Mouse (Mus musculus) forebrain, embryonic 13.5 days (tissue): ENCODE results near the gene Myh2. TPM values are rescaled to one million over a fixed set of nuclear protein-coding genes. Genes with fewer than 3 reads are reported as not detected.

Experiments
- ATAC-seq: fragments of 200-750 bp; cut with Nextera tagmentation; 2 replicates; pipeline ENCODE4 v1.8.0; 2017
- H3K27ac ChIP-seq: fragments of 300-500 bp; sonication (generic); 2 replicates; pipeline ENCODE4 v1.5.1; 2015; ENCODE audit warnings: inconsistent platforms, mild to moderate bottlenecking, moderate library complexity
- H3K27me3 ChIP-seq: fragments of 300-500 bp; sonication (generic); 2 replicates; pipeline ENCODE4 v1.6.1; 2015; ENCODE audit warnings: mild to moderate bottlenecking, inconsistent platforms
- H3K36me3 ChIP-seq: fragments of 300-500 bp; sonication (generic); 2 replicates; pipeline ENCODE4 v1.6.1; 2015; ENCODE audit warnings: mild to moderate bottlenecking, inconsistent platforms; ENCODE audit not compliant: poor library complexity, severe bottlenecking
- H3K4me1 ChIP-seq: fragments of 300-500 bp; sonication (generic); 2 replicates; pipeline ENCODE4 v1.6.1; 2015; ENCODE audit warnings: inconsistent platforms
- H3K4me2 ChIP-seq: fragments of 300-500 bp; sonication (generic); 2 replicates; pipeline ENCODE4 v1.6.1; 2015; ENCODE audit warnings: inconsistent platforms, mild to moderate bottlenecking, moderate library complexity
- H3K4me3 ChIP-seq: fragments of 300-500 bp; sonication (generic); 2 replicates; pipeline ENCODE4 v1.5.1; 2015; ENCODE audit warnings: mild to moderate bottlenecking, inconsistent platforms
- H3K9ac ChIP-seq: fragments of 300-500 bp; sonication (generic); 2 replicates; pipeline ENCODE4 v1.6.1; 2015; ENCODE audit warnings: mild to moderate bottlenecking, inconsistent platforms
- H3K9me3 ChIP-seq: fragments of 300-500 bp; sonication (generic); replicated peaks from 2 replicates; pipeline ENCODE4 v1.6.1; 2016; ENCODE audit warnings: inconsistent platforms
- WGBS: fragments of 180-500 bp; shearing (Covaris S2); methylation state at CpG from one replicate; pipeline ENCODE4 v1.1.7; 2015; 5-methylcytosine and 5-hydroxymethylcytosine counted together
- polyA plus RNA-seq: library from polyadenylated mRNA; unstranded; fragments of >200 nt; fragmentation: Nextera tagmentation; extraction: Ambion mirVana; gene quantifications from 2 replicates; pipeline ENCODE4 v1.2.1, GENCODE M21; 2015

Gene Myh2
- polyA plus RNA-seq, 1 experiment from 2014 or later = not detected

GRCm38 (mm10) chr11:67224466-67224865, 53.6 kb downstream of the Myh2 start:
- 85% methylated on average over 3 of the region's 3 CpGs for WGBS
- Histone ChIP-seq H3K27me3 (no peaks in the 10 kb centered on the region), H3K9ac (no peak overlapping the region), H3K9me3 (no peaks in the 10 kb centered on the region), H3K4me2 (no peak overlapping the region), H3K36me3 (no peaks in the 10 kb centered on the region), H3K4me3 (no peak overlapping the region), H3K27ac (no peak overlapping the region), H3K4me1 (no peaks in the 10 kb centered on the region)
- ATAC-seq = no peak

- Histone ChIP-seq H3K27ac (no peak overlapping the region), H3K9me3 (no peaks in the 10 kb centered on the region)
- 92% methylated on average over 3 of the region's 3 CpGs for WGBS
Observed at GRCm38 (mm10) chr11:67228731-67229130, 57.9 kb downstream of the Myh2 start.

GRCm38 (mm10) chr11:67229166-67229565, 58.3 kb downstream of the Myh2 start:
- 91% methylated on average over 5 of the region's 5 CpGs for WGBS
- H3K27ac ChIP-seq = no peak overlapping the region
- ATAC-seq = no peak

More at GRCm38 (mm10) chr11:67228731-67229130, 57.9 kb downstream of the Myh2 start:
- Histone ChIP-seq H3K4me2 (no peak overlapping the region), H3K9ac (no peak overlapping the region), H3K27me3 (no peaks in the 10 kb centered on the region), H3K4me1 (no peaks in the 10 kb centered on the region), H3K4me3 (no peak overlapping the region), H3K36me3 (no peaks in the 10 kb centered on the region)
- no peak for ATAC-seq

GRCm38 (mm10) chr11:67229946-67230345, 59.1 kb downstream of the Myh2 start:
- no peak overlapping the region for H3K4me3 ChIP-seq
- H3K27me3 ChIP-seq = no peaks in the 10 kb centered on the region
- no peaks in the 10 kb centered on the region for H3K9me3 ChIP-seq
- WGBS = 87% methylated on average over 2 of the region's 2 CpGs
- no peak for ATAC-seq
- no peak overlapping the region for H3K9ac ChIP-seq
- no peak overlapping the region for H3K27ac ChIP-seq
- no peaks in the 10 kb centered on the region for H3K4me1 ChIP-seq
- H3K4me2 ChIP-seq = no peak overlapping the region
- no peaks in the 10 kb centered on the region for H3K36me3 ChIP-seq

More at GRCm38 (mm10) chr11:67229166-67229565, 58.3 kb downstream of the Myh2 start:
- Histone ChIP-seq H3K36me3 (no peaks in the 10 kb centered on the region), H3K9me3 (no peaks in the 10 kb centered on the region), H3K27me3 (no peaks in the 10 kb centered on the region), H3K9ac (no peak overlapping the region), H3K4me2 (no peak overlapping the region), H3K4me1 (no peaks in the 10 kb centered on the region), H3K4me3 (no peak overlapping the region)

GRCm38 (mm10) chr11:67235639-67236358, 65.0 kb downstream of the Myh2 start:
- Histone ChIP-seq H3K4me2 (no peak overlapping the region), H3K9me3 (no peaks in the 10 kb centered on the region), H3K4me3 (no peak overlapping the region), H3K27me3 (no peaks in the 10 kb centered on the region), H3K4me1 (no peaks in the 10 kb centered on the region), H3K9ac (no peak overlapping the region), H3K27ac (no peak overlapping the region), H3K36me3 (no peaks in the 10 kb centered on the region)
- no peak for ATAC-seq
- 69% methylated on average over 5 of the region's 5 CpGs for WGBS

GRCm38 (mm10) chr11:67236799-67237198, 66.0 kb downstream of the Myh2 start:
- no peak overlapping the region for H3K4me3 ChIP-seq
- no peaks in the 10 kb centered on the region for H3K9me3 ChIP-seq
- no peaks in the 10 kb centered on the region for H3K36me3 ChIP-seq
- H3K4me2 ChIP-seq = no peak overlapping the region
- no peak for ATAC-seq
- H3K27ac ChIP-seq = no peak overlapping the region
- 86% methylated on average over 9 of the region's 9 CpGs for WGBS
- no peaks in the 10 kb centered on the region for H3K27me3 ChIP-seq
- no peaks in the 10 kb centered on the region for H3K4me1 ChIP-seq
- H3K9ac ChIP-seq = no peak overlapping the region

GRCm38 (mm10) chr11:67237481-67238079, 66.8 kb downstream of the Myh2 start, which contains the start of gene Myh4:
Gene Myh4 (plus strand): TSS chr11:67238029.
- no peak within 1 kb of the TSS for H3K4me3 ChIP-seq
- H3K36me3 ChIP-seq = no peaks in the 10 kb centered on the region
- WGBS = 72% methylated on average over 5 of the region's 5 CpGs
- no peak for ATAC-seq
- H3K27ac ChIP-seq = no peak within 1 kb of the TSS
- H3K9me3 ChIP-seq = no peaks in the 10 kb centered on the region
- no peaks in the 10 kb centered on the region for H3K4me1 ChIP-seq
- no peak within 1 kb of the TSS for H3K9ac ChIP-seq
- H3K27me3 ChIP-seq = no peaks in the 10 kb centered on the region
- no peak within 1 kb of the TSS for H3K4me2 ChIP-seq

GRCm38 (mm10) chr11:67241051-67241450, 70.2 kb downstream of the Myh2 start:
- WGBS = 80% methylated on average over 6 of the region's 6 CpGs

More at GRCm38 (mm10) chr11:67241051-67241450, 70.2 kb downstream of the Myh2 start:
- Histone ChIP-seq H3K36me3 (no peaks in the 10 kb centered on the region), H3K4me2 (no peak overlapping the region), H3K9ac (no peak overlapping the region), H3K27me3 (no peaks in the 10 kb centered on the region), H3K4me3 (no peak overlapping the region), H3K27ac (no peak overlapping the region), H3K4me1 (no peaks in the 10 kb centered on the region), H3K9me3 (no peaks in the 10 kb centered on the region)
- no peak for ATAC-seq

Other genes with a start within 250 kb of the Myh2 start
- 0.19 TPM in 1 of 2 replicates, not detected in the other for gene Tmem238l, start 214.4 kb upstream of the Myh2 start, polyA plus RNA-seq
- 0.34 and 0.50 TPM in 2 replicates for gene Tmem220, start 145.9 kb upstream of the Myh2 start, polyA plus RNA-seq
- gene Adprm, start 118.4 kb upstream of the Myh2 start, polyA plus RNA-seq = 34.8 and 37.2 TPM in 2 replicates
- gene Sco1, start 118.4 kb upstream of the Myh2 start, polyA plus RNA-seq = 14.2 and 14.4 TPM in 2 replicates
- 0.06 and 0.17 TPM in 2 replicates for gene Myh3, start 92.7 kb upstream of the Myh2 start, polyA plus RNA-seq
- gene Myh1, start 29.0 kb downstream of the Myh2 start, polyA plus RNA-seq = 0.03 TPM in 1 of 2 replicates, not detected in the other
- not detected in 2 replicates for gene Myh4, start 67.0 kb downstream of the Myh2 start, polyA plus RNA-seq
- 0.05 TPM in 2 replicates for gene Myh8, start 106.1 kb downstream of the Myh2 start, polyA plus RNA-seq
- not detected in 2 replicates for gene Myh13, start 150.6 kb downstream of the Myh2 start, polyA plus RNA-seq